Mouse (Mus musculus): ENCODE results near the gene Arl5c.

- TF ChIP-seq GATA1 (IDR thresholded peaks at IDR 0.05; ENCODE audit: low read depth, low read length), result peak; percentile 33; the same call in 1 of the 2 replicates
- no peak for TF ChIP-seq POLR2AphosphoS5 (IDR thresholded peaks at IDR 0.05; ENCODE audit: borderline replicate concordance, low read depth, low read length)
- TF ChIP-seq EP300 (IDR thresholded peaks at IDR 0.05; ENCODE audit: low read depth in 1 of 2, low read length in 2 of 2), result peak; percentile 87 to 98
These were observed 46.1 kb downstream of the Arl5c start for GRCm38 (mm10) chr11:97949703-97950475.

Data from MEL (cell line).